In the genomic region with DNA sequence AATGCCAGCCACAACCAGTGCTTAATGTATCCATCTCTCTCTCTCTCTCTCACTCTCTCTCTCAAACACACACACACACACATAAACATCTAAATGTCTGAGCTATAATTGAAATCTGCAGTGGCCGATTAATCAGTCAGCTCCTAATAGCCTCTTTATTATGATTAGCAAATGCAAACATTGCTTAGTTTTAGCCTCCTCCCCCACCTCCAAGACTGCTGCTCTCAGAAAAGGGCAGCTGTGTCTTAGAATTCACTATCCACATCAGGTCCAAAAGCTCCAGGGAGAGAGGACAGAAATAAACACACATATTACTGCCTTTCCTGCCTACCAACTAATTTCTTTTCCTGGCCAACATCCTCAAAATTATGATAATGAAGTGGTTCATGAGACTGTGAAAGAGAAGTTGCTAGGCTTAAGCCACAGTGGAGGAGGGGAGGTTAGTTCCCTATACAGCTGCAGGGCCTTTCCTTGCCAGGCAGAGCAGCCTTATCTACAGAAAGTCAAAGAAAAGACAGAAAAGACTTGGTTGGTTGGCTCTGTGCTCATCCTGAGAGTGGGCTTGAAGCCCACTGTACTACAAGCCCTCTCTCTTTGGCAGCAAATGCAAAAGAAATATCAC, we compare ENCODE assay signal across 7 mouse cellular contexts.
DNase-seq lines count a peak whose midpoint lies in the region; ATAC-seq lines count a peak whose summit lies in the region.

No protein-coding gene starts in this region.

- H3K9ac ChIP-seq in hindbrain, embryonic 16.5 days (ENCODE audit: low read depth, low read length): no peak overlapping the region
- H3K9ac ChIP-seq in midbrain, embryonic 15.5 days: no peak overlapping the region

- peak overlapping the region; percentile 42; the same call in 1 of the 2 replicates for H3K27ac ChIP-seq in hindbrain, embryonic 16.5 days (ENCODE audit: low read depth, low read length)
- peak overlapping the region; percentile 49; the same call in 1 of the 2 replicates for H3K27ac ChIP-seq in midbrain, embryonic 15.5 days

- intact Hi-C loops in left cerebral cortex, postnatal 10 days (cut with DNase I): no loop called here

- peak; percentile 22 to 66 for DNase-seq in left cerebral cortex, postnatal 10 days (ENCODE audit: extremely low spot score in 1 of 2, low spot score in 2 of 2)
- no peak for DNase-seq in left cerebral cortex, adult 8-10 months (ENCODE audit: low spot score in 2 of 2)
- no peak for DNase-seq in gastrocnemius, adult 18-20 months (ENCODE audit: low spot score)

- ATAC-seq in common myeloid progenitor, adult 5-6 weeks (replicated peaks; ENCODE audit: low read depth, poor library complexity, severe bottlenecking): peak; percentile 99
- ATAC-seq in hindbrain, embryonic 16.5 days: peak; percentile 97
- ATAC-seq in midbrain, embryonic 15.5 days (replicated peaks): peak; percentile 91
- no peak for ATAC-seq in erythroblast, adult 5-6 weeks (replicated peaks; ENCODE audit: low FRiP score, poor library complexity, severe bottlenecking)

- WGBS in hindbrain, embryonic 16.5 days: 21% methylated on average over 1 of the region's 1 CpGs
- WGBS in midbrain, embryonic 15.5 days: 24% methylated on average over 1 of the region's 1 CpGs

- H3K4me3 ChIP-seq in hindbrain, embryonic 16.5 days (ENCODE audit: low read length): no peak overlapping the region
- no peak overlapping the region for H3K4me3 ChIP-seq in midbrain, embryonic 15.5 days

- no peak overlapping the region for H3K4me2 ChIP-seq in hindbrain, embryonic 16.5 days (ENCODE audit: low read length)
- no peak overlapping the region for H3K4me2 ChIP-seq in midbrain, embryonic 15.5 days

- H3K27me3 ChIP-seq in hindbrain, embryonic 16.5 days (replicated peaks; ENCODE audit: control insufficient read depth, insufficient read depth, low read length): no peaks in the 10 kb centered on the region
- H3K27me3 ChIP-seq in midbrain, embryonic 15.5 days (replicated peaks): no peaks in the 10 kb centered on the region

- H3K36me3 ChIP-seq in hindbrain, embryonic 16.5 days (ENCODE audit: control insufficient read depth, insufficient read depth, low read length): no peaks in the 10 kb centered on the region
- no peaks in the 10 kb centered on the region for H3K36me3 ChIP-seq in midbrain, embryonic 15.5 days (replicated peaks)

- H3K9me3 ChIP-seq in hindbrain, embryonic 16.5 days (ENCODE audit: control insufficient read depth, low read length): no peaks in the 10 kb centered on the region
- H3K9me3 ChIP-seq in midbrain, embryonic 15.5 days: no peaks in the 10 kb centered on the region; the same call in 1 of the 2 replicates

- no peaks in the 10 kb centered on the region for H3K4me1 ChIP-seq in hindbrain, embryonic 16.5 days (ENCODE audit: control insufficient read depth, insufficient read depth, low read depth, low read length)
- peaks cover 6% of the 10 kb centered on the region for H3K4me1 ChIP-seq in midbrain, embryonic 15.5 days

Comparison
In these comparisons a context has a peak if more than half of its experiments do, and no peak if none do; other contexts are left out.
1. DNase-seq: peak in left cerebral cortex, postnatal 10 days (2 of 2); none in left cerebral cortex, adult 8-10 months (0 of 2) and gastrocnemius, adult 18-20 months (single experiment).